Mouse (Mus musculus): Measurements from ENCODE around the gene Med12l. TPM values are rescaled to one million over a fixed set of nuclear protein-coding genes. Genes with fewer than 3 reads are reported as not detected.

Gene Med12l
- polyA plus RNA-seq, 1 experiment from 2014 or later, result 4.4 TPM

- Histone ChIP-seq H3K4me2 (replicated peaks) (no peak within 1 kb of the TSS), H3K9me3 (no peaks in the 10 kb centered on the region), H3K4me1 (no peaks in the 10 kb centered on the region), H3K27ac (replicated peaks) (no peak within 1 kb of the TSS), H3K4me3 (no peak within 1 kb of the TSS), H3K36me3 (no peaks in the 10 kb centered on the region), H3K9ac (replicated peaks) (no peak within 1 kb of the TSS), H3K27me3 (no peaks in the 10 kb centered on the region)
- 91% methylated on average over 6 of the region's 6 CpGs for WGBS
- ATAC-seq (ENCODE audit: low FRiP score, low read depth), result no peak
Observed at GRCm38 (mm10) chr3:59210727-59211126, 205.1 kb downstream of the Med12l start, which contains the start of gene P2ry13. Gene P2ry13, minus strand, starts transcription at chr3:59210882.

DNA sequence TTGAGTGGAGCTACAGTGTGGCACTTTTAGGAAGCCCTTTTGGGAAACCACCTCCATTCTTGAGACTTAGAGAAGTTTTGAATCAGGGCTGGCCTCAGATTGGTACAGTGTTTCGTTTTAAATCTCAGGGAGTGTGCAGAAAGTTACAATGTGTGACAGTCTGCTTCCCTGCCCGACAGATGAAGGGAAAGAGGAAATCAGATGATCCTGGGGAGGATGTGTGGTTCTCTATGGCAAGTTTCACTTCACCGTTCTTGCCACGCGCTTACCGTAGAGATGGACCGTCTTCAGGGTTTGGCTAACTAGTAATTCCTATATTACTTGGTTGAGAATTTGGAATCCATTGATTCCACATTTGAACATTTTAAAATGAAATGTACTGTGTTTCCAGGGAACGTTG is 206.2 kb downstream of the Med12l start:
- no peaks in the 10 kb centered on the region for H3K9me3 ChIP-seq
- no peak overlapping the region for H3K27ac ChIP-seq (replicated peaks)
- no peak overlapping the region for H3K4me3 ChIP-seq
- no peak for ATAC-seq (ENCODE audit: low FRiP score, low read depth)
- 88% methylated on average over 8 of the region's 8 CpGs for WGBS
- no peak overlapping the region for H3K4me2 ChIP-seq (replicated peaks)
- no peaks in the 10 kb centered on the region for H3K27me3 ChIP-seq
- H3K9ac ChIP-seq (replicated peaks), result no peak overlapping the region
- no peaks in the 10 kb centered on the region for H3K4me1 ChIP-seq
- H3K36me3 ChIP-seq, result no peaks in the 10 kb centered on the region

DNA sequence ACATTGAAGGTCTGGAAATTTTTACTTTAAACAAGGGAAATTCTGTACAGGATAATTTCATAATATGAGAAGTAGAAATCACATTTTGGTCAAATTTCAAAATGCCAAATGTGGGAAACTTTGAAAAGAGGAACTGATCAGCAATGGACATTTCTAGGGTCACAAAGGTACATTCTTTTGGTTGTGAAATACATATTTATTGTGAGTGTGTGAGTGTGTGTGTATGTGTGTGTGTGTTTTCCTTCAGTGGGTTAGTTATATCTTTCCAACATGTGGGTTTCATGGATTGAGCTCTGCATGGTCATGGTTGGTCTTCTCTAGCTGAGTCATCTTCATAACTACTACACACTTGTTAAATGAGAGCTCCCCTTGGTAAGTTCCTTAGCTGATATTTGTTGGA is 206.8 kb downstream of the Med12l start:
- no peak for ATAC-seq (ENCODE audit: low FRiP score, low read depth)

GRCm38 (mm10) chr3:59217211-59217610 is 211.6 kb downstream of the Med12l start:
- H3K9ac ChIP-seq (replicated peaks), result no peak overlapping the region
- no peak overlapping the region for H3K4me2 ChIP-seq (replicated peaks)
- 95% methylated on average over 10 of the region's 10 CpGs for WGBS
- H3K4me3 ChIP-seq, result no peak overlapping the region
- ATAC-seq (ENCODE audit: low FRiP score, low read depth), result no peak
- no peaks in the 10 kb centered on the region for H3K4me1 ChIP-seq
- no peaks in the 10 kb centered on the region for H3K36me3 ChIP-seq
- H3K9me3 ChIP-seq, result no peaks in the 10 kb centered on the region
- no peaks in the 10 kb centered on the region for H3K27me3 ChIP-seq
- no peak overlapping the region for H3K27ac ChIP-seq (replicated peaks)

More for the DNA sequence above, 206.8 kb downstream of the Med12l start:
- Histone ChIP-seq H3K4me3 (no peak overlapping the region), H3K9me3 (no peaks in the 10 kb centered on the region), H3K27ac (replicated peaks) (no peak overlapping the region), H3K4me2 (replicated peaks) (no peak overlapping the region), H3K4me1 (no peaks in the 10 kb centered on the region), H3K27me3 (no peaks in the 10 kb centered on the region), H3K36me3 (no peaks in the 10 kb centered on the region), H3K9ac (replicated peaks) (no peak overlapping the region)

DNA sequence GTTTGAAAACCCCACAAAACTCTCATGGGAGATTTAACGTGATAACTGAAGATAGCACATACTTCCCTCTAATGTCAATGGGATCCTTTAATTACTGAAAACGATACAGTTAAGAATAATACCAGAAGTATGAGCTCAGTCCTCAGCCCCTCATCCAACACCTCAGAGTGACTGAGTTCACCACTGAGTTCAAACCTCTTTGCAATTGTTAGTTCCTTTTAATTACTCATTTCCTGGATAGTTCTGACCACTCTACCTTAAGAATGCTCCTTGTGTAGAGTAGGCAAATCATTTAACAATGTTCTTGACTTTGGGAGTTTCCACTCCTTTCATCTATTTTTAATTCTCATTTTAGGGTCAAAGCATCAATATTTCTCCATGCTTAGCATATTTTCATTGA is 213.7 kb downstream of the Med12l start:
- Histone ChIP-seq H3K27me3 (no peaks in the 10 kb centered on the region), H3K4me1 (no peaks in the 10 kb centered on the region), H3K4me3 (no peak overlapping the region), H3K9me3 (no peaks in the 10 kb centered on the region), H3K27ac (replicated peaks) (no peak overlapping the region), H3K9ac (replicated peaks) (no peak overlapping the region), H3K4me2 (replicated peaks) (no peak overlapping the region), H3K36me3 (no peaks in the 10 kb centered on the region)
- 92% methylated on average over 2 of the region's 2 CpGs for WGBS
- no peak for ATAC-seq (ENCODE audit: low FRiP score, low read depth)

DNA sequence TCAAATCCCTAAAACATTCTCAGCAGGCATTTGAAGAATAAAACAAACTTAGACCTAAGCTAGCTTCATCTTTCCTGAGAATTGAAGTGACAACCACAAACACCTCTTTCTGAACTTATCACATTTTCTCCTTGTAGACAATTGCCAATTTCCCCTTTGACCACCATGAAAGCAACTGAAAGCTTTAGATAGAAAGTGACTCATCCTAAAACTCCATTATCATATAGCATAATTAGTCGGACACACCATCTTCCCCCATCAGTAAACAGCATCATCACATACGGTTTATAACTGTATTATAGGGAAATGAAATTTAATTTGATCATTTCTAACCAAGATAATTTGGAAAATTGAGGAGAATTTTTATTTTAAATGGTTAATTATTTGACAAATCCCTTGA is 216.7 kb downstream of the Med12l start:
- no peak overlapping the region for H3K27ac ChIP-seq (replicated peaks)
- H3K4me2 ChIP-seq (replicated peaks), result no peak overlapping the region
- 92% methylated on average over 2 of the region's 2 CpGs for WGBS
- H3K9me3 ChIP-seq, result no peaks in the 10 kb centered on the region
- no peak overlapping the region for H3K4me3 ChIP-seq
- no peak for ATAC-seq (ENCODE audit: low FRiP score, low read depth)
- H3K27me3 ChIP-seq, result no peaks in the 10 kb centered on the region
- H3K9ac ChIP-seq (replicated peaks), result no peak overlapping the region
- no peaks in the 10 kb centered on the region for H3K36me3 ChIP-seq
- no peaks in the 10 kb centered on the region for H3K4me1 ChIP-seq

DNA sequence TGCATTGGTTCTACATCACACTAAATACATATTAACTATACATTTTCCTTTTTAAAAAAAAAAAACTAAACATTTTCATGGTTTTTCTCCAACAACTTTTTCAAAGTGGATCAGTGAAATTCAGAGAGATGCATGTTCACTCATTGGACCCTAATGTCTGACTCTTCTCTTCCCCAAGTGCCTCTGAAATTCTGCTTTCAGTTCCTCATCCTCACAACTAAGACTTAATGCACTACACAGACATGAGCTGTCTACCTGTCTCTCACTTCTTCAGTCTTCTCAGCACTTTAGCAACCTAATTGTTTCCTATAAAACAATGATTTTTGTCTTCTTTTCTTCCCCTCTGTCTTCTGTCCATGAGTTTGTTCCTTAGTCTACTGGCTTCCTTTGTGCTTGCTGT is 219.8 kb downstream of the Med12l start:
- Histone ChIP-seq H3K9me3 (no peaks in the 10 kb centered on the region), H3K9ac (replicated peaks) (no peak overlapping the region), H3K4me1 (no peaks in the 10 kb centered on the region), H3K36me3 (no peaks in the 10 kb centered on the region), H3K4me3 (no peak overlapping the region), H3K27me3 (no peaks in the 10 kb centered on the region), H3K4me2 (replicated peaks) (no peak overlapping the region), H3K27ac (replicated peaks) (no peak overlapping the region)
- no peak for ATAC-seq (ENCODE audit: low FRiP score, low read depth)

GRCm38 (mm10) chr3:59227696-59228095 is 222.1 kb downstream of the Med12l start:
- Histone ChIP-seq H3K9me3 (no peaks in the 10 kb centered on the region), H3K9ac (replicated peaks) (no peak overlapping the region), H3K4me3 (no peak overlapping the region), H3K27ac (replicated peaks) (no peak overlapping the region), H3K36me3 (no peaks in the 10 kb centered on the region), H3K4me2 (replicated peaks) (no peak overlapping the region), H3K4me1 (no peaks in the 10 kb centered on the region), H3K27me3 (no peaks in the 10 kb centered on the region)
- no peak for ATAC-seq (ENCODE audit: low FRiP score, low read depth)
- 95% methylated on average over 9 of the region's 9 CpGs for WGBS

DNA sequence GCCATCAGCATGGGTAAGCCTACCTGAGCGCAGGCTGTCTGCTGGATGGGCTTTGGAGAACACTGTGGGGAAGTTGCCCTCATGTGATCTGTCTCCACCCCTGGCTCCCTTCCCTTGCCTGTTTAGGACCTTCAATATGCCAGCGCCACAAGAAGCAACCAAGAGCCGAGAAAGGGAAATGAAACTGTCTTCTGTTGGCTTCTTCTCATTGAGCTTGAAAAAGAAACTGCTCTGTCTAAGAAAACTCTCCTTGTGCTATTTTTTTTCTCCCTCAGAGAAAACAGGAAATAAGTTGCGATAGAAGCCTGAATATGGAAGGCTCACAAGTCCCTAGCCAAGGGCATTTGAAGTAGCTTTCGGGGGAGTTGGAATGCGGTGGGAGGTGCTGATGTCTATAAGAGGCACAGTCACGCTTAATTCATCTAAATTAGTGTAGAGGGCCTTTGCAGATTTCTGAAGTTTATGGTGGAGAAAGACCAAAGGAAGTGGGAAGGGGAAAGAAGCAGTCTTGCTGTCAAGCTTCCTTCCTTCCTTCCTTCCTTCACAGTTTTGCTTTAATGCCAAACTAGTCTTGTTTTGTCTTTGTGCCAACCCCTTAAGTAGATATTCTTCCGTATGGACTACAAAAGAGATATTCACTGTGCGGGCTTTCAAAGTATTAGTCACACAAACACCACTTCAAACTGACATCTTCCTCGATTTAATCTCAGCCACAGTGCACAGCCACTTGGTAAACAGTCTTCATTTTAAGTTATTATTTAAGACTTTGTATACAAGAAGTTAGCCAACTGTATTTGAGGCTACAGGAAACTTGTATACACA is 223.3 kb downstream of the Med12l start:
- Histone ChIP-seq H3K4me1 (no peaks in the 10 kb centered on the region), H3K4me3 (no peak overlapping the region), H3K9me3 (no peaks in the 10 kb centered on the region), H3K27ac (replicated peaks) (no peak overlapping the region), H3K27me3 (no peaks in the 10 kb centered on the region), H3K36me3 (no peaks in the 10 kb centered on the region), H3K4me2 (replicated peaks) (no peak overlapping the region), H3K9ac (replicated peaks) (no peak overlapping the region)
- 68% methylated on average over 10 of the region's 10 CpGs for WGBS
- ATAC-seq (ENCODE audit: low FRiP score, low read depth), result no peak

DNA sequence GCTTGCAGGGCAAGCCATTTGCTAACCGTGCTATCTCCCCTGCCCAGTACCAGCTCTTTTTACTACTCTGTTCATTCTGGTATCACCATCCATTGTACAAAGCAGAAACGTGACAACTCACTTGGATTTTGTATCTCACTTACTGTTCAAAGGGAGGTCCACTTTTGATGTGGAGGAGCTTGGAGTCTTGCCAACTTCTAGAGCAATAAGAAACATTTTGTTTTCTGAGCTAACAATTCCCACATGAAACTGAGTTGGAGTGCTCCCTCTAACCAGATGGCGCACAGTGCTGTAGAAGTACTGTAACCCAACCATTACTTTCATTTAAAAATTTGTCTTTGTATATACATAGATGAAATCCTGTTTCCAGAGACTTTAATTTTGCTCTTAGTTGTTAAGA is 225.3 kb downstream of the Med12l start:
- no peaks in the 10 kb centered on the region for H3K9me3 ChIP-seq
- no peaks in the 10 kb centered on the region for H3K27me3 ChIP-seq
- no peak overlapping the region for H3K4me3 ChIP-seq
- no peak overlapping the region for H3K4me2 ChIP-seq (replicated peaks)
- no peak overlapping the region for H3K9ac ChIP-seq (replicated peaks)
- H3K4me1 ChIP-seq, result no peaks in the 10 kb centered on the region
- no peak for ATAC-seq (ENCODE audit: low FRiP score, low read depth)
- no peaks in the 10 kb centered on the region for H3K36me3 ChIP-seq
- no peak overlapping the region for H3K27ac ChIP-seq (replicated peaks)
- WGBS, result 78% methylated on average over 3 of the region's 3 CpGs

DNA sequence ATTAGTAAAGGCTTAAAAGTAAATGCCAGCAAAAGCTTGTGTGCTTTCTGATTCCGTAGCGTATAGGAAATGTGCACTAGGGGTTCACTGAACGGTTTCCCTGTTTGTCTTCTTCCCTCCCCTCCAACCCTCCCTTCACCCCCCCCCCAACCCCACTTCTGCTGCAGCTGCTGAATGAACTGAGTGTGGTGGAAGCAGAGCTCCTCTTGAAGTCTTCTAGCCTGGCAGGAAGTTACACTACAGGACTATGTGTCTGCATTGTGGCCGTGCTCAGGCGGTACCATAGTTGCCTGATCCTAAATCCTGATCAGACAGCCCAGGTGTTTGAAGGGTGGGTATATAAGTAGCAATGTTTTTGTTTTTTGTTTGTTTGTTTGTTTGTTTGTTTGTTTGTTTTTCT is 229.3 kb downstream of the Med12l start:
- Histone ChIP-seq H3K36me3 (no peaks in the 10 kb centered on the region), H3K9ac (replicated peaks) (no peak overlapping the region), H3K27ac (replicated peaks) (no peak overlapping the region), H3K4me2 (replicated peaks) (no peak overlapping the region), H3K4me3 (no peak overlapping the region), H3K9me3 (no peaks in the 10 kb centered on the region), H3K27me3 (no peaks in the 10 kb centered on the region), H3K4me1 (no peaks in the 10 kb centered on the region)
- WGBS, result 82% methylated on average over 5 of the region's 5 CpGs
- ATAC-seq (ENCODE audit: low FRiP score, low read depth), result no peak

DNA sequence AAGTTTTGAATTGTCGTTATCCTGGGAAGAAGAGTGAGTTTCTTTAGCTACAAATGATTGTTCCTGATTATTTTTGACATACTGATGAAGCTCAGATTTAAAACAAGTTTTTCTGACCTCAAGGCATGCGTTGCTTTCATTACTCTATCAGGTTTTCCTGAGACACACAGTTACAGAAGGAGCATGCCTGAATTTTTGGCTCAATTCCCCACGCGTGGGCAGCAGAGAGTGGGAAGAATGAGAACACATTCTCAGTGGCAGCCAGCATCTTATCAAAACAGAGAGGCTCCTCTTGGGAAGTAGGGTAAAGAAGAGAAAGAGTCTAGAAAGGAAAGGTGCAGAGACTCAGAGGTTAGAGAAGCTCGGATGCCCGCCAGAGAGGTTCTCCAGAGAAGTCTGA is 237.8 kb downstream of the Med12l start:
- ATAC-seq (ENCODE audit: low FRiP score, low read depth), result no peak
- Histone ChIP-seq H3K4me2 (replicated peaks) (no peak overlapping the region), H3K27me3 (no peaks in the 10 kb centered on the region), H3K9me3 (no peaks in the 10 kb centered on the region), H3K4me1 (no peaks in the 10 kb centered on the region), H3K36me3 (no peaks in the 10 kb centered on the region), H3K27ac (replicated peaks) (no peak overlapping the region), H3K9ac (replicated peaks) (no peak overlapping the region), H3K4me3 (no peak overlapping the region)
- WGBS, result 81% methylated on average over 6 of the region's 6 CpGs

DNA sequence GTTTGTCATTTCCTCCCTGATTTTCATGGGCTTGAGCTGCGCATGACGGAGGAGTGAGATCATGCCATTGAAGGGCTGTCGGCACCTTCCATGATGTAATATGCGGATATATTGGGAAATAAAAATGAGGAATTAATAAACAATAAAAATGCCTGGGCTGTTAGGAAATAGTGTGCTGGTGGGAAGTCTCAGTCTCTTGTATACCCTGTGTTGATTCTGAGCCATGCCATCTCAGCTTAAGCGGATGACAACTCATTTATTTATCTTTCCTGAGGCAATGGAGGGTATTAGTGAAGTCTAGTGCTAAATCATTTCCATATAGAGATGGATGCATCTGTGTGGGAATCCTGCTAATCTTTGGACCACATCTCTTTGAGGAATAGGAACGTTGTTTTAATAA is 242.4 kb downstream of the Med12l start:
- H3K9me3 ChIP-seq, result no peaks in the 10 kb centered on the region
- 91% methylated on average over 6 of the region's 6 CpGs for WGBS
- no peak for ATAC-seq (ENCODE audit: low FRiP score, low read depth)
- H3K27me3 ChIP-seq, result no peaks in the 10 kb centered on the region
- no peak overlapping the region for H3K4me3 ChIP-seq
- H3K4me2 ChIP-seq (replicated peaks), result no peak overlapping the region
- no peak overlapping the region for H3K9ac ChIP-seq (replicated peaks)
- no peaks in the 10 kb centered on the region for H3K36me3 ChIP-seq
- no peaks in the 10 kb centered on the region for H3K4me1 ChIP-seq
- H3K27ac ChIP-seq (replicated peaks), result no peak overlapping the region
